Mouse (Mus musculus): ENCODE results near the gene Sphk2.
"Not testable (repeated sequence)": the region's sequence is repeated elsewhere in the genome, so short reads cannot be mapped to it uniquely, and the experiment has no call there.

DNA sequence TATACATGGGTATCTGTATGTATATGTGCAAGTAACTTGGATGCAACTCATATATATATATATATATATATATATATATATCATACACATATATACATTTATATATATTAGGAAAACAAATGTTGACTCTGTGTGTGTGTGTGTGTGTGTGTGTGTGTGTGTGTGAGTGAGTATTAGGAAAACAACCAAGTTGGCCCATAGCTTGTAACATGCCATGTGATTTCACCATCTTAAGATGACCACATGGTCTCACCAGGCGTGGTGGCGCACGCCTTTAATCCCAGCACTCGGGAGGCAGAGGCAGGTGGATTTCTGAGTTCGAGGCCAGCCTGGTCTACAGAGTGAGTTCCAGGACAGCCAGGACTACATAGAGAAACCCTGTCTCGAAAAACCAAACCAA, 56.1 kb downstream of the Sphk2 start:
- not testable (repeated sequence) for TF ChIP-seq CTCF (IDR thresholded peaks at IDR 0.05; ENCODE audit: borderline replicate concordance, insufficient read depth, low read depth, low read length); POLR2A (IDR thresholded peaks at IDR 0.05; ENCODE audit: borderline replicate concordance, insufficient read depth, low read length)
